In genomic region chr10:61533285-61533684, GRCm38 (mm10) we compare ENCODE assay signal across 21 mouse cellular contexts. TPM values are rescaled to one million over a fixed set of nuclear protein-coding genes. Genes with fewer than 3 reads are reported as not detected.
DNase-seq lines count a peak whose midpoint lies in the region; ATAC-seq lines count a peak whose summit lies in the region.
"Had no signal": no experiment of that assay in that cellular context is flagged by ENCODE, and none has a peak within 500 bp of the region (broad histone marks: within the 10 kb centered on the region; RNA-seq: fewer than 3 reads in every experiment).

No protein-coding gene starts in this region.

- H3K4me3 ChIP-seq in hindbrain, embryonic 11.5 days (ENCODE audit: low read depth, low read length): no peak overlapping the region
- no peak overlapping the region for H3K4me3 ChIP-seq in hindbrain, embryonic 16.5 days (ENCODE audit: low read length)
- no peak overlapping the region for H3K4me3 ChIP-seq in forebrain, embryonic 11.5 days (ENCODE audit: low read depth, low read length)
- no peak overlapping the region for H3K4me3 ChIP-seq in hindbrain, embryonic 13.5 days
- no peak overlapping the region for H3K4me3 ChIP-seq in neural tube, embryonic 13.5 days
- H3K4me3 ChIP-seq: embryonic facial prominence, embryonic 15.5 days; heart, embryonic 13.5 days; intestine, embryonic 15.5 days had no signal

- DNase-seq in hindbrain, embryonic 11.5 days (ENCODE audit: low spot score): no peak
- no peak for DNase-seq in forebrain, embryonic 11.5 days (ENCODE audit: low spot score)
- no peak for DNase-seq in kidney, adult 11 months
- no peak for DNase-seq in adipocyte (ENCODE audit: low spot score)
- DNase-seq: adrenal gland, postnatal 36 days; B cell, adult 2 months; cerebellum, adult 8-10 months; gastrocnemius, postnatal 10 days; heart, postnatal 36 days; left cerebral cortex, postnatal 4 days; lung, embryonic 14.5 days; spleen, adult 18-20 months; thymus, adult 2 months had no signal

- WGBS in hindbrain, embryonic 11.5 days: 62% methylated on average over 7 of the region's 7 CpGs
- WGBS in hindbrain, embryonic 16.5 days: 59% methylated on average over 7 of the region's 7 CpGs
- 67% methylated on average over 7 of the region's 7 CpGs for WGBS in forebrain, embryonic 11.5 days
- 65% methylated on average over 7 of the region's 7 CpGs for WGBS in hindbrain, embryonic 13.5 days
- WGBS in neural tube, embryonic 13.5 days: 45% methylated on average over 7 of the region's 7 CpGs

- no peak for ATAC-seq in hindbrain, embryonic 11.5 days (ENCODE audit: low FRiP score)
- no peak for ATAC-seq in hindbrain, embryonic 16.5 days
- ATAC-seq in forebrain, embryonic 11.5 days (replicated peaks; ENCODE audit: low FRiP score): no peak
- ATAC-seq in hindbrain, embryonic 13.5 days (ENCODE audit: low FRiP score): no peak
- ATAC-seq in neural tube, embryonic 13.5 days (ENCODE audit: low read depth): no peak
- ATAC-seq: activated CD4-positive, CD25-positive, alpha-beta regulatory T cell, adult 4 months; intestine, embryonic 15.5 days had no signal

- H3K9ac ChIP-seq in hindbrain, embryonic 11.5 days (ENCODE audit: low read depth, low read length): no peak overlapping the region
- no peak overlapping the region for H3K9ac ChIP-seq in hindbrain, embryonic 16.5 days (ENCODE audit: low read depth, low read length)
- no peak overlapping the region for H3K9ac ChIP-seq in forebrain, embryonic 11.5 days (ENCODE audit: low read length)
- H3K9ac ChIP-seq in hindbrain, embryonic 13.5 days: peak overlapping the region; percentile 5; the same call in 1 of the 2 replicates
- H3K9ac ChIP-seq in neural tube, embryonic 13.5 days: no peak overlapping the region
- H3K9ac ChIP-seq: embryonic facial prominence, embryonic 15.5 days; intestine, embryonic 15.5 days; lung, embryonic 14.5 days had no signal

- H3K4me1 ChIP-seq in hindbrain, embryonic 11.5 days (replicated peaks; ENCODE audit: control insufficient read depth, insufficient read depth, low read length): peaks cover 17% of the 10 kb centered on the region
- H3K4me1 ChIP-seq in hindbrain, embryonic 16.5 days (ENCODE audit: control insufficient read depth, insufficient read depth, low read depth, low read length): peaks cover 36% of the 10 kb centered on the region
- H3K4me1 ChIP-seq in forebrain, embryonic 11.5 days (replicated peaks; ENCODE audit: control insufficient read depth, insufficient read depth, low read length): peaks cover 30% of the 10 kb centered on the region
- peaks cover 56% of the 10 kb centered on the region for H3K4me1 ChIP-seq in hindbrain, embryonic 13.5 days (replicated peaks)
- peaks cover 57% of the 10 kb centered on the region for H3K4me1 ChIP-seq in neural tube, embryonic 13.5 days (replicated peaks)

- H3K36me3 ChIP-seq in hindbrain, embryonic 11.5 days (ENCODE audit: control insufficient read depth, insufficient read depth, low read length): no peaks in the 10 kb centered on the region
- no peaks in the 10 kb centered on the region for H3K36me3 ChIP-seq in hindbrain, embryonic 16.5 days (ENCODE audit: control insufficient read depth, insufficient read depth, low read length)
- no peaks in the 10 kb centered on the region for H3K36me3 ChIP-seq in forebrain, embryonic 11.5 days (ENCODE audit: control insufficient read depth, insufficient read depth, low read length)
- peaks cover 6% of the 10 kb centered on the region; the same call in 1 of the 2 replicates for H3K36me3 ChIP-seq in hindbrain, embryonic 13.5 days
- 0 out of 2 replicates have a peak, but pooled peaks cover 2% of the 10 kb centered on the region for H3K36me3 ChIP-seq in neural tube, embryonic 13.5 days
- H3K36me3 ChIP-seq: embryonic facial prominence, embryonic 15.5 days; intestine, embryonic 15.5 days had no signal

- H3K9me3 ChIP-seq in hindbrain, embryonic 11.5 days (ENCODE audit: control insufficient read depth, low read length): no peaks in the 10 kb centered on the region
- H3K9me3 ChIP-seq in hindbrain, embryonic 16.5 days (ENCODE audit: control insufficient read depth, low read length): no peaks in the 10 kb centered on the region
- H3K9me3 ChIP-seq in forebrain, embryonic 11.5 days (ENCODE audit: control insufficient read depth, low read length): no peaks in the 10 kb centered on the region
- no peaks in the 10 kb centered on the region for H3K9me3 ChIP-seq in hindbrain, embryonic 13.5 days
- H3K9me3 ChIP-seq in neural tube, embryonic 13.5 days: no peaks in the 10 kb centered on the region
- H3K9me3 ChIP-seq: embryonic facial prominence, embryonic 15.5 days; heart, embryonic 13.5 days; intestine, embryonic 15.5 days had no signal

- H3K27ac ChIP-seq in hindbrain, embryonic 11.5 days (ENCODE audit: low read depth, low read length): peak overlapping the region; percentile 82; the same call in 1 of the 2 replicates
- no peak overlapping the region for H3K27ac ChIP-seq in hindbrain, embryonic 16.5 days (ENCODE audit: low read depth, low read length)
- peak overlapping the region; percentile 94 for H3K27ac ChIP-seq in forebrain, embryonic 11.5 days (ENCODE audit: low read depth, low read length)
- peak overlapping the region; percentile 87 for H3K27ac ChIP-seq in hindbrain, embryonic 13.5 days
- H3K27ac ChIP-seq in neural tube, embryonic 13.5 days (replicated peaks): peak overlapping the region; percentile 87

- no peak overlapping the region for H3K4me2 ChIP-seq in hindbrain, embryonic 11.5 days (replicated peaks; ENCODE audit: low read depth, low read length)
- no peak overlapping the region for H3K4me2 ChIP-seq in hindbrain, embryonic 16.5 days (ENCODE audit: low read length)
- H3K4me2 ChIP-seq in forebrain, embryonic 11.5 days (ENCODE audit: low read depth, low read length, severe bottlenecking): no peak overlapping the region
- no peak overlapping the region for H3K4me2 ChIP-seq in hindbrain, embryonic 13.5 days
- no peak overlapping the region for H3K4me2 ChIP-seq in neural tube, embryonic 13.5 days
- H3K4me2 ChIP-seq: embryonic facial prominence, embryonic 15.5 days; heart, embryonic 13.5 days; intestine, embryonic 15.5 days; liver, embryonic 11.5 days; lung, embryonic 14.5 days had no signal

- H3K27me3 ChIP-seq in hindbrain, embryonic 11.5 days (ENCODE audit: control insufficient read depth, insufficient read depth, low read length): 0 out of 2 replicates have a peak, but pooled peaks cover 2% of the 10 kb centered on the region
- no peaks in the 10 kb centered on the region for H3K27me3 ChIP-seq in hindbrain, embryonic 16.5 days (replicated peaks; ENCODE audit: control insufficient read depth, insufficient read depth, low read length)
- H3K27me3 ChIP-seq in forebrain, embryonic 11.5 days (ENCODE audit: control insufficient read depth, insufficient read depth, low read length): no peaks in the 10 kb centered on the region
- no peaks in the 10 kb centered on the region for H3K27me3 ChIP-seq in hindbrain, embryonic 13.5 days
- H3K27me3 ChIP-seq in neural tube, embryonic 13.5 days: no peaks in the 10 kb centered on the region
- H3K27me3 ChIP-seq: embryonic facial prominence, embryonic 15.5 days; heart, embryonic 13.5 days; intestine, embryonic 15.5 days had no signal

RNA-seq across cellular contexts. Expression of gene Lrrc20, which starts 57.7 kb away (rescaled TPM):
- 9.5 and 11.4 TPM in 2 replicates for polyA plus RNA-seq in hindbrain, embryonic 11.5 days (2014; fragmentation: Nextera tagmentation; extraction: Ambion mirVana)
- polyA plus RNA-seq in hindbrain, embryonic 16.5 days (2015; fragmentation: Nextera tagmentation; extraction: Ambion mirVana): 14.9 and 17.7 TPM in 2 replicates
- 14.6 and 15.0 TPM in 2 replicates for polyA plus RNA-seq in forebrain, embryonic 11.5 days (2014; fragmentation: Nextera tagmentation; extraction: Ambion mirVana)
- polyA plus RNA-seq in hindbrain, embryonic 13.5 days (2015; fragmentation: Nextera tagmentation; extraction: Ambion mirVana): 15.3 and 16.1 TPM in 2 replicates
- polyA plus RNA-seq in neural tube, embryonic 13.5 days (2015; fragmentation: Nextera tagmentation; extraction: Ambion mirVana): 14.9 and 15.0 TPM in 2 replicates
